Mouse (Mus musculus): ENCODE measurements at regions not wholly inside any gene's neighbourhood (a gene's known extent, or its start where the extent isn't known, plus 50 kb on each side); places are given as distances from the start of the nearest gene placed in this dataset.
"Not testable (repeated sequence)": the region's sequence is repeated elsewhere in the genome, so short reads cannot be mapped to it uniquely, and the experiment has no call there.

DNA sequence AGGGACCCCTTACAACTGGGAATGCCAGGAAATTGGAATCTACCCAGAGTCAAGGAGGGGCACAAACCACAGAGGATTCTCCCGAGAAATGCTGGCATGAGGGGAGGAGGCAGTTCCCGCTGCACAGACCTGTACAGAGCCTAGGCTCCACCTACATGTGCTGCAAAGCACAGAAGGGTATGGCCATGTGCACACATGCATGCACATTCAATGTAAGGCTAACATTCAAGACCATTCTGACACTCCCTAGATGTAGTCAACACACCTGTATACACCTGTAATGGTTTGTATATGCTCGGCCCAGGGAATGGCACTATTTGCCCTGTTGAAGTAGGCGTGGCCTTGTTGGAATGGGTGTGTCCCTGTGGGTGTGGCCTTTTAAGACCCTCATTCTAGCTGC lies 238.0 kb downstream of the Prex1 start:
- DNase-seq (ENCODE audit: low spot score) = no peak

DNA sequence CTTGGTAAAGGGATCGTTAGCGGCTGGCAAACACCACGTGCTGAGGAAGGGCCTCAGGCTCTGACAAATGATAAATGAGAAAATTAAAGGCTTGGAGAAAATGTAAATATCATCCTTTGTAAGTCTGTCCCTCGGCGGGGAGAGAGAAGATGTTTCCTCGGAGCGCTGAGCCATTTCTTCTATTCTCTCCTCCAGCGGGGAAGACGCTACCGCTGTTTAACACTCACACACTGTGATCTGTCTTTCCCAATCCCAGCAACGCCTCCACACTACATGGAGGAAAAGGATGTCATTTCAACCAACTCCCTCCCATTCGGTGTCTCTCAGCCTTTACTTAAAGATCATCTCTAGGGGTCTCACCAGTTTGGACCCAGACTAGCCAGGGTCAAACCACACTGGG lies 239.0 kb downstream of the Prex1 start:
- DNase-seq (ENCODE audit: low spot score) = no peak

DNA sequence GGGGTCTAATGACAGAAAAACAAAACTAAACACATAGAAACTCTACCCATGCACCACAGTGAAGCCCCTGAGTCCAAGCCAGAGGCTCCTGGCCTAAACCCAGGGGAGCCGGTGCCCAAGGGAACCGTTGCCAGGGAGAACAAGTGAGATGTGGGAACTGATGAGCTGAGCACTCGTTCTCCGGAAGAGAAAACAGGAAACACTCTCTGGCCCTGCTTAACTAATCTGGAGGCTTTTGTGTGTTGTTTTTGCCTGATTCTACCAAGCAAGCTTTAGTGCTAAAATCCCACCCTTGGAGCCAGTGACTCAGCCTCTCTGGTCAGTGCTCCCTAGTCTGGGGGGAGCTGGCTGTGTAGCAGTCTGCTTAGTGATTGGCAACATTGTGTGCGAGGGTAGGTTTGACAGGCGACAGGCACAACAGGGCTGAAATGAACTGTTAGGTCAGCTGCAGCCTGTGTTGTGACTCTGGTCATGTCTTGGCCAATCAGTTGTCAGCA lies 242.3 kb downstream of the Prex1 start:
- no peak for DNase-seq (ENCODE audit: low spot score)

DNA sequence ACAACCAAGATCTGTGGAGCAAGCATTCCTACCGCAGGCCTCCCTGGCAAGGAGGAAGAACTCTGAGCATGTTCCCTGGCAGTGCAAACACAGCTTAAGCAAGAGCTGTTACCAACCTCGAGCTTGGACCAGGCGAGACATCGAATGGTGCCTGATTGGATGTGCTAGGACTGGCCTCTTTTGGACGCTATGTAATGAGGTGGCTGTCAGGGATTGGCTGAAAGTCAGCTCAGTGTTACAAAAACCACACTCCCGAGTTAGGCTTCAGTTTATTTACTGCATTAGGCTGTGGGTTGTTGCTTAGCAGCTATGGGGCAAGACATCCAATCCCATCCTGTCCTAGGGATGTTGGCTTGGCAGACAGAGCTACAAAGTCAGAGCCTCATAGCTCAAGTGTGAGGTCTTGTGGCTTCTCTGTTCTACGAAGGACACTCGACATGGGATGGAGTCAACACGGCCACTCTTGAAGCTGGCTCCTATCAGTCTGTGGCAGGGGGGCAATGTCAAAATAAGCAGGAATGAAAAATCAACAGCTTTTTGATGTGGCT lies 244.5 kb downstream of the Prex1 start:
- no peak for DNase-seq (ENCODE audit: low spot score)

DNA sequence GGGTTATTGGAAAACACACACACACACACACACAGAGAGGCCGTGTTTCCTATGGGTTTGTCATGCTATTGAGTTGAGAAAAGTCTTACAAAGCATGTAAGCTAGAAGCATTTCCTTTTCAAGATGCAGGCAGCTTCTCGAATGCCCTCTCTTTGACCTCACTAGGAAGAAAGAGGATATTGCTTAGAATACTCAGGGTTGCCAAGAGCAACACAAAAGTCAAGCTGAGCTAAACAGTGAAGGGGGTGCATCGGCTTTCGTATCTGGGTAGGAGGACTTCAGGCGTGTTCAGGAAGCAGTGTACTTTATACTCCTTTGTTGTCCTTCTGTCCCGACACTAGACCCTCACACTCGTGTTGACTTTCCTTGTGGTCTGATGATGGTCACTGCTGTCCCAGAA lies 246.5 kb downstream of the Prex1 start:
- peak; percentile 11 for DNase-seq (ENCODE audit: low spot score)

DNA sequence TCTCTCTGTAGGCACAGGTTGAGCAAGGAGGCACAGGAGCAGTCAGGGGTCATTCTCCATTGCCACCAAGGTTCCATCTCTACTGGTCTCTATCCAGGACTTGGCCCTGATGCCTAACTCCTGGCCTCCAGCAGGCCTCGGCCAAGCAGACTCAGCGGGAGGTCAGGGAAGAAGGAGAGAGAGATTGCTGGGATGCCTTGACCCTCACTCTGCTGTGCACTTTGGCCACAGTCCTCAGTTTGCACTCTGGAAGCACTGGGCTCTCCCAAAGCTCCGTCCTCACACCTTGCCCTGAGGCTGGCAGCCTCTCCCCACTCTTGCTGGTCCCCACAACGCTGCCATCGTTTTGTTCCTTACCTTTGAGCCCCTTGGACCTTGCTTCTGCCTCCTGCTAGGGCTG lies 248.1 kb downstream of the Prex1 start:
- DNase-seq (ENCODE audit: low spot score) = no peak

DNA sequence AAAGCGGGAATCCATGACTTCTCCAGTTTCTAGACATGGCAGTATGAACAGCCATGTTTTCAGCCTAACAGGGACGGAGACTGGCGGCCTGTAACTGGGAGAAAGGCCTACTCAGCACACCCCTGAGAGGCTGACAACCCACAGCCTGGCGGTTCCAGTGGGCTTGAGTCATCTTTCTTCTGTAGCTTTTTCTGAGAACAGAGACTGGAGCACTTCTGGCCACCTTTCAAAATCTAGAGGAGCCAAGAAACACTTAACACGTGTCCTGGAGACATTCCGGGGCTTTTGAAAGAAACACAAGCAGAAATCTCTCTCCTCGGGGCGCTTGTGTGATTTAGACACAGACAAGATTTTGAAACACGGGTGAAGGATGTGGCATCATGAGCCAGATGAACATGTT lies 250.1 kb downstream of the Prex1 start:
- DNase-seq (ENCODE audit: low spot score) = no peak

DNA sequence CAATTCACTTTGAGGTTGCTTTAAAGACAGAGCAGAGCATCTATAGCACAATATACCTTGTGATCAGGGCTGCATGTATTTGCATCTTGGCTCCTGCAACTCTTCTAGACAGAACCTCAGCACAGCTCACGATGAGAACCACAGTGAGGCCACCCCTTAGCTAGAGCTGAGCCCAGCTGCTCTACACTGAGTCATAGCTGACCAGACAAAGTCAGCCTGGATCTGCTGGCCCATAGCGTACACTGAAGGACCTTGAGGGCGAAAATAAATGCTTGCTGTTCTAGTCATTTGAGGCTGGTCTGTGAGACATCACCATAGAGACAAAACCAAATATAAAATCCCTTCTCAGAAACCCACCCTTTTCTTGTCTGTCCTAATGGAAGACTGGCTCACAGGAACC lies 251.7 kb downstream of the Prex1 start:
- DNase-seq (ENCODE audit: low spot score) = no peak

DNA sequence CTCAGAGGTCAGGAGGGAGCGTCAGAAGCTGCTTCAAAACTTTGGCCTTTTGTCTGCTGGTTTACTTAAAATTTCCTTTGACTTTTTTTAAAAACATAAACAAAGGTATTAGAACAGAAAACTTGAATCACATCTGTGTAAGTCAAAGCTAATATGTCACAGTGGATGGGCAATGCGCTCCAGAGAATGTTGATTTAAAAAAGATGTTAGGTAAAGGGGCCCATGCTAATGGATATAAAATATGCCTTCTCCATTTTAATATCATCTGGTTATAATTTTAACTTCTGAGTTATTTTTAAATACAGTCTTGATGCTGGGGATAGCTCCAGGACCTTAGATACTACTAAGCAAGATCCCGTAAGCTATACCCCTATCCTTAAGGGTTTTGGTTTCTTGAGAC lies 252.5 kb downstream of the Prex1 start:
- DNase-seq (ENCODE audit: low spot score) = no peak

DNA sequence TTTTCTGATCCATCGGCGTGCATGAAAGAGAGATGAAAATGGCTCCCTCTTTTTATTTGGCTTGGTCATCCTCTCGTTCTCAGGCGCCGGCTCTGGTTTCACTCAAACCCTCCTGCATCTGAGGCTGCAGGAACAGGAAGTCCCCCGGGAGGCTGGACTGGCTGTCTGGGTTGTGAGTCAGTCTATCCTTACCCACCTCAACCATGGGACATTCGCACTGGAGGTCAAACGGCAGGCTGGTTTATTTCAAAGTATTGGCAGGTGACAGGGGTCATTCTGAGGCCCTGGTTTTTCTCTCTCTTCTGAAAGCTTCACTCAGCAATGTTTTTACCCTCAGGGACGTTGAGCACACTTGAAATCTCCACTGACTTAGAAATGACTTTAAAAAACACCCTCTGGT lies 253.7 kb downstream of the Prex1 start:
- DNase-seq (ENCODE audit: low spot score) = no peak

DNA sequence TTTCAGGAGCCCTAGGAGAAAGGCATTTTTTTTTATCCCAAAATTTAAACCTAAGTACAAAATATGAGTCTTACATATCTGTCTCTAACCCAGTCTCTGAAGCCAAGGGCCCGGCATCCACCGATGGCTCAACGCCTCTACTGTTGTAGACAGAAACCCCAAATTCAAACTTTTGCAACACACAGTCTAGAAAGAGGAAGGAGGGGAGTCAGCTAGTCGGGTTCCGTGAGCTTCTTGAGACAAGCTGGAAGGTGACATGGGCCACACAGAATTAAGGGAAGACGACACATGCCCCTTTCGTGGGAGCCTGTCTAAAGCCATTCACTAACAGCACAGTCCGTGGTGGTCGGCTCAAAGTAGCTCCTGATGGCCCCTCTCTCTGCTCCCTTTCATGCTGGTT lies 254.7 kb downstream of the Prex1 start:
- no peak for DNase-seq (ENCODE audit: low spot score)

DNA sequence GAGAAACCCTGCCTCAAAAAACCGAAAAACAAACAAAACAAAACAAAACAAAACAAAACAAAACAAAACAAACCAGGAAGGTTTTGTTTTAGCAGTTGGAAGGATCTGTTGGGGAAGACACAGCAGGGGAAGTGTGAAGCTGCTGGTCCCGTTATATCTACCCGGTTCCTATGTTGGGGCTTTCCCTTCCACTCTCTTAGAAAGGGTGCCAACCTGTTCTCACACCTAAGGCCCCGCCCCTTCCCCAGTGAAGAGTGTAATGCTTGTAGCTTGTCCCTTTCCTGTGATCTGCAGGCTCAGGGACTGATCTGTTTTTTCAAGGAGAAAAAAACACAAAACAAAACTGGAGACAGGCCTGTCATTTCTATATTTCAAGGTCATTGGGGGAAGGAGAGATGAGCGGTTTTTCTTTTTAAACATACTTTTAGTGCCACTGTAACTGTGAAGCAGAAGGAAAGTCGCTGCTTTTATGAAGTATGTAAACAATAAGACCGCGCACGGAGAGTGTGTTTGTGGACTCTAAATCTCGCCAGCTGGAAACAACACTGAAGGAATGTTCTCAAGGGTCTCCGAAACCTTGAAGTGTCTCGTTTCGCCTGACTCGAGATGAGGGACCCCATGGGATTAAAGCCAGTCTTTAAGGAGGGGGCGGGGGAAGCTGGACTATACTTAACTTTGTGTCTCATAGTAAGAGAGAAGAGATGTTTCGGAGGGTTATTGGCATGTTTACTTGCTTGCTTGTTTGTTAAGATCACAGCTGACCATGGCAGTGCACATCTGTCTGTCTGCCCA lies 256.1 kb downstream of the Prex1 start:
- no peak for DNase-seq (ENCODE audit: low spot score)

DNA sequence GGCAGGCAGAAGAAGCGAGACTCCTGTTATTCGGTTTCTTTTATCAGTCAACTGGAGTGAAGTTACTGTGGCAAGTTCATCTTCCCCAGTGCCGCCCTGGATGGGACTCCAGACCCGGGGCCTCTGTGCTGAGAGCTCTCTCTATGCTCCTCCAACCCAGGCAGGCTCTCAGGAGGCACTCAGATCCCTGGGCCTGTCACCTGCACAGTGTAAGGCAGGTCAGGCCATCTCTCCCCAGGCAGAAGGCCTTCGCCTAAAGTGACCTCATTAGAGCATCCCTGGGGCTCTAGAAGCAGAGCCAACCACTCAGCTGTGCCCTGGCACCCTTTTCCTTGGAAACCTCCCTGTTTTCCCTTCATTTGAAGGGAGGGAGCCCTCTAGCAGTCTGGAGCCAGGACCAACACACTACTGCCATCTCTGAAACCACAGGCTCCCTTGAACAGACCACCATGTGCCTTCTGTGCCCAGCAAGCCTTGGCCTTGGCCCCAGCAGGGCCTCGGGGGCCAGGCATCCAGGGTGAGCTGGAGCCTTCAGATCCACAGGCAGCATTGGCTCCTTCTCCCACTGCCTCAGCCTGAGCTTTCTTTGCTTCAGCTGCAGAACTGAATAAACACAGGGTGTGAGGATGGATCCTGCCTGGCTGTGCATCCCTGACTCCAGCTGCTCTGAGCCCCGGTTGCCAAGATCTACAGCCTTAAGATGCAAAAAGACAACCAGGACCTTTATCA lies 259.3 kb downstream of the Prex1 start:
- DNase-seq (ENCODE audit: low spot score) = not testable (repeated sequence)

DNA sequence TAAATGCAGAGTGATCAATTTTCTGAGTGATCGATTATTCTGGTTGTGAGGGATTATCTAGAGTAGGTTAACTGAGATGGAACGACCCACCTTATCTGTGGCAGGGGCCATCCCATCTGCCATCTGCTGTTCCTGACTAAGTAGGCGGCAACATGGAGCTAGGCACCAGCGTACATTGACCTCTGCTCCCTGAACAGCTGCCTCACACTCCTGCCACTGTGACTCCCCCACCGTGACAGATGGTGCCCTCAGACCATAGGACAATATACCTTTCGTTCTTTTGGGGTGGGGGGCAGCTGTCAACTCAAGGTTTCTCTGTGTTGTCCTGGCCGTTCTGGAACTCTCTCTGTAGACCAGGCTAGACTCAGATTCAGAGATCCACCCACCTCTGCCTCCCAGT lies 262.7 kb downstream of the Prex1 start:
- no peak for DNase-seq (ENCODE audit: low spot score)

DNA sequence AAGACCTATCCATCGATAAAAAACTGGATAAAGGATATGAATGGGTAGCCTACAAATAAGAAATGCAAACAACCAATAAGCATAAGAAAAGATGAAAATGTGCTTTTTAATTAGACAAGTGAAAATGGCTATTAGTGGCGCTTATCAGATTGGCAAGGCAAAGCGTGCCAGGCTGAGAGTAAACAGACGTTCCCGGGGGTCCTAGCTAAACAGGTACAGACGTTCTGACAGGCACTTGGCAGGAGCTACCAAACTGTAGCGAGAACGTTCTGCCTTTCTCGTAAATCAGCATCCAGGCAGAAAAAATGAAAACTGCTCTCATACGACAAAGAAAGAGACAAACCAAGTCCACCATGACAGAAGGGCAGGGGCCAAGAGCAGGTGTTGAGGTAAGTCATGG lies 263.3 kb downstream of the Prex1 start:
- no peak for DNase-seq (ENCODE audit: low spot score)

DNA sequence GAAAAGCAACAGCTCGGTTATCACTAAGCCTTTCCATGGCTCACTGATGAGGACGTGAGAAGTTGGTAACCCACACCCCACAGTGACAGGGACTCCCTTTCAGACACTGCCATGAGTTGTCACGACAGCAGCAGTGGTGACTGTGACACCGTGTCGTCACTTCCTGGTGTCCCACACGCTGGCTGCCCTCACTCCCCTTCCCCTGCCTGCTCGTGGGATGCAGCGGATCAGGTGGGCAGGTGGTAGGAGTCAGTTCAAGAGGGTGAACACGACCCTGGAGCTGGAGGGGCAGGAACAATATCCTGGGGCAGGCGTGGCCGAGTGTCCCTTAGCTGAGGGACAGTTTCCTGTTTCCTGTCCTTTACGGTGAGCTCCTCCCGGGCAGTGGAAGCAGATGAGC lies 264.9 kb downstream of the Prex1 start:
- no peak for DNase-seq (ENCODE audit: low spot score)

DNA sequence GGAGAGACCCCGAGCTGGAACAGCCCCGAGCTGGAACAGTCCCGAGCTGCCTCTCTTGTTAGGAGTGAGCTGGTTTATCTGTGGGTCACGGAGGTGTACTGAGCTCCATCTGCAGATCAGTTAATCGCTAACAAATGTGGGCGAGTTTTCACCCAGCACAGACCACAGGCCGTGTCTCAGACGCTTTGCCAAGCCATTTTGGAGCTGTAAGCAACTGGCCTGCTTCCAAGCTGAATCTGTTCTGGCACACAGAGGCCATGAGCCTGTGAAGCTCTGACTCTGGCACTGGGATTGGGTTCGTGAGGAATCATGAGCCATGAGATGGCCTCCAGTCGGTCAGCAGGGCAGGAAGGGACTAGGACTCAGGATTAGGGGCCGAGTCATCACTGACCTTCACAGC lies 265.5 kb downstream of the Prex1 start:
- no peak for DNase-seq (ENCODE audit: low spot score)

DNA sequence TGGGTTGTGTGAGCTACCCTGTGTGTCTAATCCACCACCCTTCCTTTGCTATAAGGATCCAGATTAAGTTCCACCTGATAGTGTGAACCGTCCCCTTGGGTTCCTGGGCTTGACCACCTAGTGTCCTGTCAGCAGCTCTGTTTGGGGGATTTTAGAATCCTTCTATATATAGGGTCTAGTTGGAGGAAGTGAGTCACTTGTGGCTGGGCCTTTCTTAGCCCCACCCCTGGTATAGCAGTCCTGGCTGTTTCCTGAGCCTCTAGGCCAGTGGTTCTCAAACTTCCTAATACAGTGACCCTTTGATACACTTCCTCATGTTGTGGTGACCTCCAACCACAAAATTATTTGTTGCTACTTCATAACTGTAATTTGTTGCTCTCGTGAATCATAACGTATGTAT lies 267.1 kb downstream of the Prex1 start:
- no peak for DNase-seq (ENCODE audit: low spot score)

DNA sequence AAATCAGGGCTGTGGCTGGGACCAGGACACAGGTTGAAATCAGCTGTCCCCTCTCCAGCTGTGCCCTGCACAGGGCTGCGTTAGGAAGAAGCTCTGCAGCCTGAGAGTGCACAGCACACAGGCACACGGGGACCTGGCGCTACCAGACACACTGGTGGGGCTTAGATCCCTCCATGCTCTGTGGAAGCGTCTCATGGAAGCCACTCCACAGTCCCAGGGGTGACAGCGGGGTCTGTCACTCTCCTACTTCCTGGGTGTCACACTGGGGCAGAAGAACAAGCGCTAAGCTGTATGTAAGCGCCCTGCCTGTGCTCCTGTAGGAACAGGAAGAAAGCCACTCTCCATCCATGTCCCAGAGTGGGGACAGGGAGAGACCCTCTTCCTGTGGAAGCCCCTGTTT lies 267.8 kb downstream of the Prex1 start:
- not testable (repeated sequence) for DNase-seq (ENCODE audit: low spot score)

DNA sequence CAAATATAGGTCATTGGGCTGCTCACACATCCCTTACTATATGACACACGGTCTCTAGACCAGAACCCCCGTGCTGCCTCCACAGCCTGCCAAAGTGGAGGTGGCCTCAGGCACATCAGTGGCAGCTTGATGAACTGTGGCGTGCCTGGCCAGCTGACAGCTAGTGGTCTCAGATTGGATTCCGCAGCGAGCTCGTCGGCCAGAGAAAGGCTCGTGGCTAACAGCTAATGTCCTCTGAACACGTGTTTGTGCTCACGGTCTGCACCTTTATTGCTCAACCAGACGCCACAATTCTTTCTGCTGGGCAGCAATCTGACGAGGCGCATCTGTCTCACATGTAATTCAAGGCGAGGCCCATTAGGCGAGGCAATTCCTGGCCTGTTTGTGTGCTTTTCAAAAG lies 270.6 kb downstream of the Prex1 start:
- no peak for DNase-seq (ENCODE audit: low spot score)

DNA sequence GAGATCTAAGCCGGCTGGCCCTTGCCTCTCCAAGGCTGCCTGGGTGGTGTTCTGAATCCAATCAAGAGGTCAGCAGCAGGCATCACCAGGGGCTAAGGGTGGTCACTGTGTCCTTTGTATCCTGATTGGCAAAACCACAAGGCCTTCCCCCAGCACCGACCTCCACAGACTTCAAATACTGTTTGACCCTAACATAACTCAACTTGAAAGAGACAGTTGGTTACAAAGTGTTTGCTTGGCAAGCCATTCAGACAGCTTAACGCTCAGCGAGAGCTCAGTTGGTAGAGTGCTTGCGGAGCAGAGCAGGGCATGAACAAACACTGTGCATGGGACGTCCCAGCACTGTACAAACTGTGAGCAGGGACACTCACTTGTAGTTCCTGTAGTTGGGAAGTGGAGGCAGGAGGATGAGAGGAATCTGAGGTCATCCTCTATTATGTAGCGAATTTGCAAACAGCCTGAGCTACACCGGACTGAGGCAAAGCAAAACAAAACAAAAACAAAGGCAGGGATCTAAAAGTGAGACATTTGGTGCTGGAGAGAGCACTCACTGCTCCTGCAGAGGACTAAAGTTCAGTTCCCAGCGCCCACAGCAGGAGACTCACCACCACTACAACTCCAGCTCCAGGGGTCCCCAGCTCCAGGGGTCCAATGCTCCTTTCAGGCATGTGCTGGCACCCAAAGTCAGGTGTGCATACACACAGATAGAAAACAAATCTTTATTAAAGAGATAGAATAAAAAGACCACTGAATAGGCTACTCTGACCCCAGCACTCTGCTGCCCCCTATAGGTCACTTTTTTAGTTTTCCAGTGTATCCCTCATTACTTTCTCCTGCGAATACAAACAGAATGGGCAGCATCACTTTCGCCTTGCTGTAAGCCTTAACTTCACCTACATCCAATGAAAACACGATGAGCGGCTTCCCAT lies 273.5 kb downstream of the Prex1 start:
- no peak for DNase-seq (ENCODE audit: low spot score)

DNA sequence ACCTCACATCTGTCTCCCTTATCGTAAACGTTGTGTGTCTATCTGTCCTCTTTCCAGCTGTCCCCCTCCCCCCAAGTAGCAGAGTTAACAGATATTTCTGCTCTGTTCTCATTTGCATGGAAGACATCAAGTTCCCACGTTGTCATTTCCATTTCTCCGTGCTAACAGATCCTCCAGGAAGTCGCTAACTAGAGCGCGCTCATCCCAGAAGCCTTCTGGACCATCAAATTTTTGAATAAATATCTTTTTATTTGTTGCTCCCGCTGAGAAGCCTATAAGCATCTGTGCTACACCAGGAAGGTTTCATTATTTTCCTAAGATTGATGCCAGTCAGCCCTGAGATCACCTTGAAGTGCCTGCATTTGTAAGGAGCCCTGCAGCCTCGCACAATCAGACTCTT lies 275.4 kb downstream of the Prex1 start:
- DNase-seq (ENCODE audit: low spot score) = no peak
